In the genomic region with DNA sequence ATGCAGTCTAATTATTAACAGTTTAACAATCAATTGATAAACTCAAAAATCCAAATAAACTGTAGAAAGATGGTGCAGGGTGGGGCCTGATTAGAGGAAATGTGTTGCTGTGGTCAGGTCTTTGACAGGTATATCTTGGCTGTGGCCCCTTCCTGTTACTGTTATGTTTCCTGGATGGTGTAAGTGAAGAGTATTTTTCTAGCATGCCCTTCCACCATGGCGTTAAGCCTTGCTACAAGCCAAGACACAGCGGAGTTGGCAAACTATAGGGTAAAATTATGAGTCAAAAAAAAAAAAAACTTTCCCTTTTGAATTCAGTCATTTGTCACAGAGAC, we compare ENCODE assay signal across 28 mouse cellular contexts.
A peak's percentile ranks its signal among the peaks of the same experiment; 100 is the strongest.
DNase-seq lines count a peak whose midpoint lies in the region; ATAC-seq lines count a peak whose summit lies in the region.
"Had no signal": no experiment of that assay in that cellular context is flagged by ENCODE, and none has a peak within 500 bp of the region (broad histone marks: within the 10 kb centered on the region; RNA-seq: fewer than 3 reads in every experiment).

No protein-coding gene starts in this region.

- no peak overlapping the region for H3K27ac ChIP-seq in midbrain, embryonic 11.5 days (ENCODE audit: low read depth, low read length)
- H3K27ac ChIP-seq in midbrain, embryonic 14.5 days (replicated peaks; ENCODE audit: low read depth, low read length), result no peak overlapping the region
- H3K27ac ChIP-seq: embryonic facial prominence, embryonic 13.5 days; forebrain, embryonic 10.5 days; forebrain, embryonic 15.5 days; hindbrain, embryonic 14.5 days; layer of hippocampus, adult 2 months; left cerebral cortex, adult 2 months; limb, embryonic 12.5 days; lung, embryonic 15.5 days; midbrain, embryonic 13.5 days; neural tube, embryonic 13.5 days had no signal

- peaks cover 5% of the 10 kb centered on the region for H3K4me1 ChIP-seq in midbrain, embryonic 11.5 days (ENCODE audit: control insufficient read depth, insufficient read depth, low read length)
- no peaks in the 10 kb centered on the region for H3K4me1 ChIP-seq in midbrain, embryonic 14.5 days (ENCODE audit: control insufficient read depth, insufficient read depth, low read length)
- H3K4me1 ChIP-seq: lung, embryonic 15.5 days; neural tube, embryonic 13.5 days had no signal

- H3K27me3 ChIP-seq in midbrain, embryonic 11.5 days (ENCODE audit: control insufficient read depth, insufficient read depth, low read length), result no peaks in the 10 kb centered on the region
- H3K27me3 ChIP-seq in midbrain, embryonic 14.5 days (ENCODE audit: control insufficient read depth, insufficient read depth, low read length), result no peaks in the 10 kb centered on the region
- H3K27me3 ChIP-seq: embryonic facial prominence, embryonic 13.5 days; forebrain, embryonic 15.5 days; limb, embryonic 12.5 days; lung, embryonic 15.5 days; megakaryocyte, embryonic 14.5 days; midbrain, embryonic 13.5 days; neural tube, embryonic 13.5 days had no signal

- ATAC-seq in midbrain, embryonic 11.5 days (ENCODE audit: low FRiP score), result no peak
- no peak for ATAC-seq in midbrain, embryonic 14.5 days (ENCODE audit: low FRiP score, low TSS enrichment)
- peak; percentile 81 for ATAC-seq in CD4-positive, CD25-positive, alpha-beta regulatory T cell, adult 4 months
- ATAC-seq: forebrain, embryonic 15.5 days; midbrain, embryonic 13.5 days had no signal

- no peak overlapping the region for H3K4me3 ChIP-seq in midbrain, embryonic 11.5 days (ENCODE audit: low read depth, low read length)
- H3K4me3 ChIP-seq in midbrain, embryonic 14.5 days (replicated peaks; ENCODE audit: low read depth, low read length), result no peak overlapping the region
- H3K4me3 ChIP-seq: embryonic facial prominence, embryonic 13.5 days; forebrain, embryonic 10.5 days; forebrain, embryonic 15.5 days; layer of hippocampus, adult 2 months; left cerebral cortex, adult 2 months; limb, embryonic 12.5 days; lung, embryonic 15.5 days; megakaryocyte, embryonic 14.5 days; midbrain, embryonic 13.5 days; neural tube, embryonic 13.5 days had no signal

- no peaks in the 10 kb centered on the region for H3K9me3 ChIP-seq in midbrain, embryonic 11.5 days (ENCODE audit: control insufficient read depth, low read length)
- no peaks in the 10 kb centered on the region for H3K9me3 ChIP-seq in midbrain, embryonic 14.5 days (ENCODE audit: control insufficient read depth, low read length)
- H3K9me3 ChIP-seq: embryonic facial prominence, embryonic 13.5 days; forebrain, embryonic 10.5 days; forebrain, embryonic 15.5 days; limb, embryonic 12.5 days; lung, embryonic 15.5 days; megakaryocyte, embryonic 14.5 days; midbrain, embryonic 13.5 days; neural tube, embryonic 13.5 days had no signal

- H3K9ac ChIP-seq in midbrain, embryonic 11.5 days (ENCODE audit: low read length), result no peak overlapping the region
- no peak overlapping the region for H3K9ac ChIP-seq in midbrain, embryonic 14.5 days (replicated peaks; ENCODE audit: low read length)
- H3K9ac ChIP-seq: embryonic facial prominence, embryonic 13.5 days; forebrain, embryonic 15.5 days; hindbrain, embryonic 14.5 days; limb, embryonic 12.5 days; lung, embryonic 15.5 days; midbrain, embryonic 13.5 days; neural tube, embryonic 13.5 days had no signal

- WGBS in midbrain, embryonic 11.5 days, result 99% methylated on average over 2 of the region's 2 CpGs
- 95% methylated on average over 2 of the region's 2 CpGs for WGBS in midbrain, embryonic 14.5 days

- peak; percentile 23 for DNase-seq in midbrain, embryonic 11.5 days (ENCODE audit: low spot score, missing footprints)
- DNase-seq in midbrain, embryonic 14.5 days, result no peak
- DNase-seq in induced T-regulatory cell, adult 2 months (ENCODE audit: low read depth), result peak; percentile 65
- peak; percentile 8 to 10 for DNase-seq in natural killer cell, adult 2 months (ENCODE audit: low spot score in 2 of 2)
- DNase-seq in cerebellum, adult 11 months, result no peak
- DNase-seq in adrenal gland, postnatal 10 days, result no peak
- DNase-seq: adrenal gland, adult 2 months; B cell, adult 2 months; cerebellum, adult 9-10 months; kidney, adult 18-20 months; kidney, postnatal 36 days; lung, postnatal 36 days; right cerebral cortex, postnatal 4 days; thymus, postnatal 25 days had no signal

- H3K4me2 ChIP-seq in midbrain, embryonic 11.5 days, result no peak overlapping the region
- H3K4me2 ChIP-seq in midbrain, embryonic 14.5 days (ENCODE audit: low read length), result no peak overlapping the region
- H3K4me2 ChIP-seq: embryonic facial prominence, embryonic 13.5 days; forebrain, embryonic 15.5 days; heart, embryonic 11.5 days; hindbrain, embryonic 14.5 days; limb, embryonic 12.5 days; liver, embryonic 11.5 days; lung, embryonic 15.5 days; midbrain, embryonic 13.5 days; neural tube, embryonic 13.5 days had no signal

- H3K36me3 ChIP-seq in midbrain, embryonic 11.5 days (ENCODE audit: control insufficient read depth, insufficient read depth, low read length), result no peaks in the 10 kb centered on the region
- H3K36me3 ChIP-seq in midbrain, embryonic 14.5 days (ENCODE audit: control insufficient read depth, insufficient read depth, low read length), result no peaks in the 10 kb centered on the region
- H3K36me3 ChIP-seq: embryonic facial prominence, embryonic 13.5 days; forebrain, embryonic 10.5 days; forebrain, embryonic 15.5 days; limb, embryonic 12.5 days; lung, embryonic 15.5 days; midbrain, embryonic 13.5 days; neural tube, embryonic 13.5 days had no signal

Comparison
In these comparisons a context has a peak if more than half of its experiments do, and no peak if none do; other contexts are left out.
1. DNase-seq: peak in midbrain, embryonic 11.5 days (single experiment), induced T-regulatory cell, adult 2 months (single experiment) and natural killer cell, adult 2 months (2 of 2); none in midbrain, embryonic 14.5 days (single experiment), cerebellum, adult 11 months (single experiment) and adrenal gland, postnatal 10 days (single experiment).